Mouse (Mus musculus): ENCODE measurements around the gene Gm47959.

The Gm47959 gene

GRCm38 (mm10) chr1:83032508-83032907, 32.2 kb downstream of the Gm47959 start:
- DNase-seq (ENCODE audit: low spot score in 2 of 2): no peak

- DNase-seq (ENCODE audit: low spot score in 2 of 2): no peak
These were observed 34.2 kb downstream of the Gm47959 start for GRCm38 (mm10) chr1:83034509-83034908.

- no peak for DNase-seq (ENCODE audit: low spot score in 2 of 2)
These were observed 36.7 kb downstream of the Gm47959 start for GRCm38 (mm10) chr1:83036892-83037667.

- peak; percentile 4 to 13 for DNase-seq (ENCODE audit: low spot score in 2 of 2)
These were observed 37.8 kb downstream of the Gm47959 start, which contains the start of gene Slc19a3 for GRCm38 (mm10) chr1:83038109-83038672. Gene Slc19a3 (minus strand): TSS chr1:83038448.

GRCm38 (mm10) chr1:83039080-83039479, 38.7 kb downstream of the Gm47959 start:
- peak; percentile 10 to 12 for DNase-seq (ENCODE audit: low spot score in 2 of 2)

- no peak for DNase-seq (ENCODE audit: low spot score in 2 of 2)
These were observed 42.0 kb downstream of the Gm47959 start, which contains the start of gene Krtap28-10 for GRCm38 (mm10) chr1:83042380-83042779. Gene Krtap28-10 (minus strand): TSS chr1:83042480.

- no peak for DNase-seq (ENCODE audit: low spot score in 2 of 2)
These were observed 44.6 kb downstream of the Gm47959 start, which contains the start of gene Gm47969 for GRCm38 (mm10) chr1:83044882-83045427. Gene Gm47969 (plus strand): TSS chr1:83044932.

Data from urinary bladder, postnatal 36 days (tissue).